Mouse (Mus musculus) brain, adult 2 months (tissue): ENCODE measurements around the gene Ankdd1b.
A peak's percentile ranks its signal among the peaks of the same experiment; 100 is the strongest.

Source experiments
- DNase-seq: peaks from one replicate; pipeline ENCODE4 v3.0.0; 2011; ENCODE audit warnings: low read depth, low spot score

The Ankdd1b gene

DNA sequence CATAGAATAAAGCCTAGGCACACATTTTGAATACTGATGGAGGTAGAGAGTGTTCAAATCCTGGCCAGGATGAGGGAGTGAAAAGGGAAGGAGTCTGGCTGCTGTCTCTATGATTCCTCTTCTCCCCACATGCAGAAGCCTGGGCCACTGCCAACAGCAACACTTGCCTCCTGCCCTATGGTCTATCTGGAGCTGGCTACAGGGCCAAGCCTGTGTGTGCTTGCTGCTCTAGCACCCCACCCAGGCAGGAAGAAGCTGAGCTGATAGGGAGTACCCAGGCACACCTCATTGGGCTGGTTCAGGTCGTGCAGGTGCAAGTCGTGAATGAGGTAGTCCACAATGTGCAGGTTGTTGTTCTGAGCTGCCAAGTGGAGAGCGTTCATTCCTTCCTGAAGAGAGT, 16.7 kb downstream of the Ankdd1b start:
- DNase-seq: no peak

DNA sequence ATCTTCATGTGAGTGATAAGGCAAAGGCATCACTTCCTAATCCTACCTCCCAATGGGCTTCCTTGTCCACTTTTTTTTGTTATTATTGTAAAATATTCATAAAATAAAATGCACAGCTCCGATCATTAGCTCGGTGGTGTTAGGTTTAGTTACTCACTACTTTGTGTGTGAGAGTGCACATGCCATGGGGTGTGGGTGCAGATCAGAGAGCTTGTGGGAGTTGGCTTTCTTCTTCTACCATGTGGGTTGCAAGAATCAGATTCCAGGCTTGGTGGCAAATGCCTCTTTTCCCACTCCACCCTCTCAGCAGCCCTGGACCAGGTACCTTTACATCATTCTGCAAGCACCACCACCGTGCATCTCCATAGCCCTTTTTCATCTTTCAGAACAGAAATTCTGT, 18.4 kb downstream of the Ankdd1b start:
- DNase-seq: no peak

- DNase-seq: peak; percentile 26
Observed at GRCm38 (mm10) chr13:96451386-96452140, 19.4 kb downstream of the Ankdd1b start.

DNA sequence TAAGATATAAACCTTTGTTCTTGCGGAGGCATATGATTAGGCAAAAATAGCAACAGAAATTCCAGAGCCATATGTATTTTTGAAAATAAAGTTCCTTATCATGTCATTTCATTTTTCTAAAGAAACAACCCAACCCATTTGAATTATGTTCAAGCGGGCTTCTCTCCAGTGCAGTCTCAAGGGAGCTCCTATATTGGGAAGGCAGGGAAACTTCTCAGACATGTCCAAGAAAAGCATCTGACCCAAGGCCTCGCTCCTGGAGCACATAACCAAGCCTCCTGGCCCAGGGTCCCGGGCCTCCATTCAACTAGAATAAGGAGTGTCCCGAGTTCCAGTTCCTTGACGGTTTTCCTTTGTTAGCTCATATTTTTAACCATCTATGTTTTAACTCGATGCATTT, 20.1 kb downstream of the Ankdd1b start:
- no peak for DNase-seq

DNA sequence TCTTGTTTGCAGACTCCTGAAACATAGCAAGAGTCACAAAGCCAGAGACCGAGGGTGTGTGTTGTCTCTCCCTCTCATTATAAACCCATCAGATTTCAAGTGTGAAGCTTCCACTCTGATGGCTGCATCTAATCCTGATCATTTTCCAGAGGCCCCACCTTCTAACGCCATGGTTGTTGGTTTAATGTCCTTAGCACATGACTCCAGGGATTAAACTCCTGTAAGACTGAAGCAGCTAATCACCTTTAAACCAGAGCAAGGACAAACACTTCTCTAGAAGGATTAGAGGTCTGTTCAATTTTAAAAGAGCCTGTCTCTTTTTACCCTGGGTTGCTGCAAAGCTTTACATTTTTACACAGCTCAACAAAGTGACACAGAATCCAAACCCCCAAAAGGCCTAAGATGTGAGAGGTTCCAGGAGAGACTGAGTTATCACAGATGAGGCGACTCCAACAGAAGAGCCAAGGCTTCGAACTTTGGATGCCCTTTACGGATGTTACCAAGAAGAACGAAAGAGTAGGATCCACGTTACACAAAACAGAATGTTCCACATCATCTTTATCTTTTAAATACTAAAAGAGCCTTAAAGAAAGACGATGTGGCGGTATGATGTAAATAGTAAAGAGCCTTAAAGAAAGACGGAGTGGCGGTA, 20.7 kb downstream of the Ankdd1b start:
- DNase-seq: no peak

DNA sequence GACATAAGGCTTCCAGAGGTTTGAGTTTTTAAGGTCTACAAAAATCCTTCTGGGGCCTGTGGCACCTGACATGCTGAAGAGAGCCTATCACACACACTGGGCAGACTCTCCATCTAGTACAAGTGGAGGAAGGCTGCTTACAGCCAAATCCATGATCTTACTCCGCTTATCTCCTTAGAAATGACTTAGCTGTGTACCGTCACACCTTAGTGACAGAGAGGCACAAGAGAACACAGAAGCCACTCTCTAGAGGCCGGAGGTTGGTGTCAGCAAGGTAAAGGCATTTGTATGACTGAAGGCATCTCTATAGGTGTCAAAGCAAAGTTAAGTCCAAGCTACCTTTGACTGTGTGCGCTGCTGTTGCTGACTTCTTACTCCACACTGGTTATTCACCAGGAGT, 30.6 kb downstream of the Ankdd1b start:
- DNase-seq: no peak

DNA sequence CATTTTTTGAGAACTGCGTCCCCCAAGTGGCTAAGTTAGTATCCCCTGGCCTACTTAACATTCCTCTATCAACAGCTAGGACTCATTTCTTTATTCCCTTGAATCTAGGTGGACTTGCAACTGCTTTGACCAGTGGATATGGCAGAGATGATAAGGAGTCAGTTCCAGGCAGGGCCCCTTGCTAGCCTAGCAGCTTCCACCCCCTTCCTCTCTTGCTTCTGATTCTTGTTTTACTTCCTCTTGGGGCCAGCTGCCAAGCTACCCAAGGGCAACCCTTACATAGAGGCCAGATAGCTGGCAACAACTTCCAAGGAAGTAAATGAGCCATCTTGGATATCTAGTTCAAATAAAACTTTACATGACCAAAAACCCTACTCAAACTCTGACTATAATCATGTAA, 34.1 kb downstream of the Ankdd1b start:
- no peak for DNase-seq

- DNase-seq: no peak
Observed at GRCm38 (mm10) chr13:96435793-96436192, 35.2 kb downstream of the Ankdd1b start.

DNA sequence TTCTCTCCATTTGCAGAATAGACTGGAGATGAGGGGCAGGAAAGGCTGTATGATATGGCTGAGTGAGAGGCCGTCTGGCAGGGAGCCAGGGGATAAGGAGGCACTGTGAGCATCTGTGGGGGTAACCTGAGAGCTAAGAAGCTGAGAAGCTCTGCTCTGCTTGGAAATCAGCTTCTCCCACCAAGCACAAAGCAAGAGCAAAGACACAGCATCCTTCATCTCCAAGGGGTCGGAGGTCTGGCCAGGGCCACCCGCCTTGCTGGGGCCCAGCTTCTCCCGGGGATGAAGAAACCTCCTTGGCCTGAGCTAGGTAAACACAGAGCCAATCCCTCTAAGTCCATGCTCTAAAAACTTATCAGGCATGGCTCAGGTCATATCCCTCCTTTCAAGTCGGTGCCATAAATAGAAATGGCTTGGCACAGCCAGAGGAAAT, 36.1 kb downstream of the Ankdd1b start:
- DNase-seq: no peak

DNA sequence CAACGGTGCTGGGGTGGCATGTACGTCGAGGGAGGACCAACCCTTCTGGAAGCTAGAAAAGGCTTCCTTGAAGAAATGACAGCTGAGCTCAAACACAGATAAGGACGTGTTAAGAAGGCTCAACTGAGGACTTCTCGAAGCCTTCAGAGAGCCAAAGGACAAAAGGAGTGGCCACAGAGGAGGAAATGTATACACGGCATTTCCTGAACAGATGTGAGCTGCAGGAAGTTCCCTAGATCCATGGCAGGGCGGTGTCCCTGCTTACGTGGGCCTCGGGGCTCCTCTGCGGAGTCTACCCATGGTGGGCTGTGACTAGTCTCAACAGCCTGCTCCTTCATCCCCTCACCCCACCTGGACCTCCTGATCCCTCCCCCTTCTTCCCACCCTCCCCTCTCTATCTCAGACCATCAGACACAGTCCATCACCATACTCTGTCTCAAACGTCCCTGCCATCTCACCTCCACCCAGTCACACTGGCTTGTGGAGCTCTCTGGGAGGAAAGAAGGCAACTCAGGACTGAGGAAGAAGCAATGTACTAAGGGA, 37.3 kb downstream of the Ankdd1b start:
- no peak for DNase-seq

DNA sequence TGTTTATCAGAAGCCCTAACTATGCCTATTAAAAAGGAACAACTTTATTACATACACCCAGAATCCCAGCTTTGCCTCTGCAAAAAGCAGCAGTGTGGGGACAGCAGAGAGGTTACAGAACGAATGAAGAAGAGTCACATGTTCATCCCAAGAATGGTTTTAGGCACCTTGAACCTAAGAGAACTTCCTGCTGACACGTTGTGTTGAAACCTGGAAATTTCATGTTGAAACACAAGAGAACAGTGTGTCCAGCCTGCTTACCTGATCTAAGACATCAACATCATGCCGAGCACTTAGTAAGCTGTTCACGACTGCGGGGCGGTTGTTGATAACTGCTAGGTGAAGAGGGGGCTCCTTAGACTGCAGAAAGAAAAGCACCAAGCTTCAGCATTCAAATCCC, 38.0 kb downstream of the Ankdd1b start:
- DNase-seq: no peak

GRCm38 (mm10) chr13:96432376-96432811, 38.6 kb downstream of the Ankdd1b start:
- DNase-seq: no peak

DNA sequence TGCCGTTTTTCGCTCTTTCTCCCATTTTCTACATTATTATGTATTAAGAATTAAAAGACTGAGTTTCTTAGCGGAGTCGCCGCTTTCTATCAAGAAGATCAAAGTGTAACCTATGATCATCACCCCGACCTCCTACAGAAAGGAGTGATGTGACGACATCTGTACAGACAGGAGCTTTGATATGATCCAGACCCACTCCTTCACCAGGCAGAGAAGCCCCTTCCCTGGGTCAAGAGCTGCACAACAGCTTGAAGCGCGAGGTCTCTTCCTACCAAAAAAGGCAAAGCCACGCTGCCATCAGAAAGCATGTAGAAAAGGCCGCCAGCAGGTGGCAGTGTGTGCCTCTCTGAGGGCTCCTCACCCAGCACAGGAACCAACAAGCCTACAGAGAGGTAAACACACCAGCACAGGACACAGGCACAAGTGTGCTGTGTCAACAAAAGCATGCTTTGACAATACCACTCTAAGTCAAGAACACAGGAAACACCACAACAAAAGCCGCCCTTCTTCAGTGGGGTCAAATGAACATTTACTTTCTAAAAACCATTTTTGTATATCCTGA, 39.3 kb downstream of the Ankdd1b start:
- peak; percentile 91 for DNase-seq

DNA sequence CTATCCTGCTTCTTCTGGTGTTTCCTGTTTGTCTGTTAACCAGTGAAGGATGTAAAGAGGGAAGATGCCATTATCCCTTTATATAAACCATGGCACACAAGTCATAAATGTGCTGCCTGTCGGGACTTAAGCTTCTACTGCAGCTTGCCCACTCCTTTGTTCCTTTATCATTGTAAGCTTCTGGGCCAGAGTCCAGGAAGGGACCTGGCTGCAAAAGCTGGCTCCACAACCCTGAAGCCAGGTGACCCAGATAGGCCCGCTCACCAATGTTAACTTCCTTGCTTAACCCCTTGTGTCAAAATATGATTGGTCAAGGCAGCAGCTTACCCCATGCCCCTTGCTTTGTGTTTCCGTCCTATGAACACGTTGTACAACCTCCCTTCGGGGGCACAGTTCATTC, 42.5 kb downstream of the Ankdd1b start:
- no peak for DNase-seq

GRCm38 (mm10) chr13:96426044-96426443, 45.0 kb downstream of the Ankdd1b start:
- DNase-seq: peak; percentile 85

- DNase-seq: no peak
Observed at GRCm38 (mm10) chr13:96424496-96425274, 46.3 kb downstream of the Ankdd1b start.

DNA sequence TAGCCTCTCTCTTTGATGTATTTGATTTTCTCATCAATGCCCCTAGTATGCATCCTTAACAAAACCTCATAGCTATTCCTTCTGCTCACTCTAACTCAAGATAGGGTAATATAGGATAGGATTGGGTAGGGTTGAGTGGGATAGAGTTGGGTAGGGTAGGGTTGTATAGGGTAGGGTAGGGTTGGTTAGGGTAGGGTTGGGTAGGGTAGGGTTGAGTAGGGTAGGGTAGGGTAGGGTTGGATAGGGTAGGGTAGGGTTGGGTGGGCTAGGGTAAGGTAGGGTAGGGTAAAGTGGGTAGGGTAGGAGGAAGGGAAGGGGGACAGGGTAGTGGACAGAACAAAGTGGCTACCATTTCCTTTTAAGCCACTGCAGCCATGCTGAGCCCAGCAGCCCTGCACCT, 49.8 kb downstream of the Ankdd1b start:
- no peak for DNase-seq

- DNase-seq: peak; percentile 37
Observed at GRCm38 (mm10) chr13:96418487-96418886, 52.5 kb downstream of the Ankdd1b start.

GRCm38 (mm10) chr13:96417261-96417813, 53.7 kb downstream of the Ankdd1b start:
- DNase-seq: no peak

DNA sequence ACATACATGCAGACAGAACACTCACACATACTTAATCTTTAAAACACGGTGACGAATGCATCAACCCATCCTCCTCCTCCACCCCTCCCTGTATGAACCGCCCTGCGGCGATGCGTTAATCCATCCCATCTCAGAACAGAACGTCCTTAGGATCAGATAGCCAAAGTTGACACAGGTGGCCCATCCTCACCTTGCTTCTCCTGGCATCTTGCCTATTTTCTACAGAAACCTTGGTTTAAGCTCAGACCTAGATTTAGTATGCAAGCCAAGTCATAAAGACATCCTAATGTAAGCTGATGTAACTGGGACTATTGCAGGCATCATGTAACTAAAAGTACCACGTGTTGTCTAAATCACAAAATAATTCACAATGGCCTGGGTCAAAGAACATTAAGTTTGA, 54.6 kb downstream of the Ankdd1b start:
- no peak for DNase-seq

GRCm38 (mm10) chr13:96414384-96414783, 56.6 kb downstream of the Ankdd1b start:
- no peak for DNase-seq

- no peak for DNase-seq
Observed at GRCm38 (mm10) chr13:96408786-96409185, 62.2 kb downstream of the Ankdd1b start.
